Mouse (Mus musculus) liver, adult 2 months (tissue): Measurements from ENCODE around the gene Tmem123.

Source experiments
- CTCF ChIP-seq: fragments of 200-500 bp; IDR thresholded peaks from 2 replicates; pipeline ENCODE4 v1.5.1; 2011; ENCODE audit warnings: low read depth, low read length, control low read depth
- POLR2A ChIP-seq: fragments of 200-500 bp; IDR thresholded peaks from 2 replicates; pipeline ENCODE4 v1.6.1; 2011; ENCODE audit warnings: low read length, control low read depth; ENCODE audit not compliant: insufficient read depth; ENCODE audit errors: extremely low read depth

DNA sequence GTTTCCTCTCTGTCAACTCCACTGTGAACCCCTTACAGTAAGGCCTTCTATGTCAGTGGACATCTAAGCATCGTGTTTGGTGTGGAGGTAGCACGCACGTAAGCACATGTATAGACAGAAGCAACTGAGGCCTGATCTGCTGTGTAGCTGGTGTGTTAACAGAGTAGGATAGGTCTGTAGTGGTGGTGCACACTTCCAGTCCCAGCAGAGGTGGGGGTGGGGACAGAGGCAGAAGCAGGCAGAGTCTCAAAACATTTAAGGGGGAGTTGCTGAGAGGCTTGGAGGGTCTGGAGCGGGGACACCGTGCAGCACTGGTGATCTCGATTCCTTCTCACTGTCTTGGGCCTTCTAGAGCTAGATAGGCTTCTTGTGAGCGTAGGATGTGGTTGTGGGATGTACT, 22.2 kb downstream of the Tmem123 start:
- no peak for TF ChIP-seq POLR2A
- TF ChIP-seq CTCF, result no peak
